Mouse (Mus musculus) neural tube, embryonic 10.5 days (tissue): ENCODE measurements at regions not wholly inside any gene's neighbourhood (a gene's known extent, or its start where the extent isn't known, plus 50 kb on each side); places are given as distances from the start of the nearest gene placed in this dataset.
A peak's percentile ranks its signal among the peaks of the same experiment; 100 is the strongest.

Experiments
- DNase-seq: peaks from one replicate; pipeline ENCODE4 v3.0.0-alpha.2; 2017; ENCODE audit warnings: low spot score; ENCODE audit errors: extremely low spot score

DNA sequence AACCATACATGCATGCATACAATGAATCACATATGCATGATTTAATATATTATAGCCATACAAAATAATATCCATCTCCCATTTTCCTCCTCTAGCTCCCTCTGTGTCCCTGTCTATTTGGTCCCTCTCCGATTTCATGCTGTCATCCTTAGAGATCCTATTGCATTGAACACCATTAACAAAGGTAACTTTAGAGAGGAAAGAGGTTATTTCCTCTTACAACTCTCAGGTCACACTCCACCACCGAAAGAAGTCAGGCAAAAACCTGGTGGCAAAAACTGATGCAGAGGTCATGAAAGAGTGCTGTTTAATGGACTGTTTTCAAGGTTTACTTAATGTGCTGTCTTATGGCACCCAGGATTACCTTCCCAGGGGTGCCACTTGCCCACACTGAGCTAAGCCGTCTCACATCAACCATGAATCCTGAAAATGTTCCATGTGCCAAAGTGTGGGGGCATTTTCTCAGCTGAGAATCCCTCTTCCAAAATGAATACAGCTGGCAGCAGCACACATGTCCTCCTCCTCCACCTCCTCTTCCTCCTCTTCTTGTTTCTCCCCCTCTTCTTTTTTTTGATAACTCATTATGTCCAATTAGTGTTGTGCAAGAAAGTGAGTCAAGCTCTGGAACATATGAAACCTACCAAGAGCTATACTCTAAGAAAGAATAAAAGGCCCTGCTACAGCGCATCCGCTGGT is 212.4 kb downstream of the Efhb start:
- no peak for DNase-seq

DNA sequence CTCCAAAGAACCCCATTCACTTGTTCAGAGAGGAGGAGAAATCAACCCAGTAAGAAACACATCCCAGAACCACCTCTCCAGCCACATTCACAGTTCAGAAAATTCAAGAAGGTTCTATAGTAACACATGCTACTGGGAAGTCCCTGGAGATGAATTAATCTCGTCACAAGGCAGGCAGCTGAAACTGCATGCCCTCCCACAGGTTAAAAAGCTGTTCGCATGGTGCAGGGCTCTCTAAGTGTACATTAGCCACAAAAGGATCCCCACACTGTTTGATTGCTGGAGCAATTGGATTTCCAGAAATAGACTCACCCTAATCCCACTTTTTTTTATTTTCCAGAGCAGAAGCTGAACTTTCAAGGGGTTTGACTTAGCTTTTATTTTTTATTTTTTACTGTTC is 214.6 kb downstream of the Efhb start:
- DNase-seq = no peak

DNA sequence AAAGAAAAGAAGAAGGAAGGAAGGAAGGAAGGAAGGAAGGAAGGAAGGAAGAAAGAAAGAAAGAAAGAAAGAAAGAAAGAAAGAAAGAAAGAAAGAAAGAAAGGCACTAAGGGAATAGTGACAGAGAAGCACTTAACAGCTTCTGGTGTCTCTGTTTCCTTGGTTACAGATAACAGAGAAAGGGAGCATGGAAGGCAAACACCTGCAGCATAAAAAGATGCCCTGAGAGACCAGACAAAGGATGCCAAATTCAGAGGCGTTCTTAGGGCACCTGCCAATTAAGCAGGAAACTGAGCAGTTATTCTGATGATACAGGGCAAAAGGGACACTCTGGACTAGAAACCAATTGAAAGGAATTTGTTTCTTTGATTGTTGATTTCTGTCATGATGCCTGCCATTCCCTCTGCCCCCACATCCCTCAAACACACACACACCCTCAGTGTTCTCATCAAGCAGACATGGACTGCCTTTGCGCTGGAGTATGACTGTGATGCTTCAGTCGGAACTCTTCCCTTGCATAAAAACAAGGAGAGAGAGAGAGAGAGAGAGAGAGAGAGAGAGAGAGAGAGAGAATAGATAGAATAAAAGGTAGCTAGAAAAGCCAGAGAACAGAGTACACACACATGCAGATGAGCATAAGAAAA is 215.4 kb downstream of the Efhb start:
- DNase-seq = no peak

DNA sequence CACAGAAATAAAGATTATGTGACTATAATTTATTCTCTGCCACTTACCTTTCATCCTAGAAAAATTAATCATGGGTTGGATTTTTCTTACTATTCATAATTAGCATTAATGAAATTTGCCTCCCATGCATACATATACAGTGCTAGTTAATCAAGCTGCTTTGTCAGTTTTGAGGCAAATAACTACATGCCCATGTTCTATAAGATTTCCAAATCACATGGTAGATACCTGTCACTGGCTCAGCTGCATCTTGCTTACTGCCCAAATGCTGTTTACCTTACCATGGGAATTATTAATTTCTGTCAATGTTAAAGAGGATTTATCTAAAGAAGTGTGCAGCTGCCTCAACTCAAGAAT is 252.7 kb downstream of the Efhb start:
- no peak for DNase-seq

DNA sequence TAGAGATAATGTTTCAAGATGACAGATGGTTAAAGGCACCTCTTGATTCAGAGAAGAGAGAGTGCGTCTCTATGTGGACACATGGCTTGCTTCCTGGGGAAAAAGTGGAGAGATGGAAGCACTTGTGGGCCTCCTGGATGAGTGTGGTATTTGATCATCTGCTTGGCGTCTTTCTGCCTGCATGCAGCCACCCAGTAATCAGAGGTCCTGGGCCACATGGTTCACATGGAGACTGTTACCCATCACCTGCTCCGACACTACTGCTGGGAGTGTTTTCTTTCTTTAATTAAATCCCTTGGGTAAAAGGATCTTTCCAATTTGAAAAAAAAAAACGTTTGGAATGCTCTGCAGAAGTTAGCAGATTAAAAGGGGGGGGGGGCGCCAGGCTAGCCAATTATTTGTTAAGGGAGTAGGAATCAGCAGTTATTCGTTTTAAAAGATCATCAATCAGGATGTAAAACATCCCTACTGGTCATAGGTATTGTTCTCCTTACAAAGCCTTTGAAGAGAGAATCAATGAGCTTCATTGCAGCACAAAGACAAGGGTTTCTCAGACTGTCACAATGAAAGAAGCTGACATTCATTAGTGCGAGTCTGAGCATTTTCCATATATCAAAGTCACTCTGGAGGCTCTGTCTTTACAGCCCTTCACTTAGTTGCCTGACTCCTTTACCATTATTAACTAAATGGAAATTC is 253.3 kb downstream of the Efhb start:
- DNase-seq = peak; percentile 12
